Mouse (Mus musculus) G1E (cell line): ENCODE results near the gene Gba2. TPM values are rescaled to one million over a fixed set of nuclear protein-coding genes. Genes with fewer than 3 reads are reported as not detected.

Experiments used
- ATAC-seq: 2 replicates; pipeline ENCODE4 v1.8.0; 2016; ENCODE audit warnings: mild to moderate bottlenecking; ENCODE audit not compliant: insufficient number of reproducible peaks, poor library complexity, low FRiP score, severe bottlenecking; ENCODE audit errors: extremely low read depth
- DNase-seq: peaks from one replicate; pipeline ENCODE4 v3.0.0; 2012; ENCODE audit warnings: low spot score
- H3K27me3 ChIP-seq: 2 replicates; pipeline ENCODE4 v1.6.1; 2012; ENCODE audit warnings: mild to moderate bottlenecking, low read length, inconsistent platforms; ENCODE audit not compliant: insufficient read depth
- H3K36me3 ChIP-seq: replicated peaks from 2 replicates; pipeline ENCODE3; 2012; ENCODE audit warnings: mild to moderate bottlenecking, inconsistent platforms
- H3K4me1 ChIP-seq: 2 replicates; pipeline ENCODE4 v1.6.1; 2012; ENCODE audit warnings: low read depth, low read length, inconsistent platforms, mixed read lengths; ENCODE audit not compliant: insufficient read depth
- H3K4me3 ChIP-seq: 2 replicates; pipeline ENCODE4 v1.5.1; 2012; ENCODE audit warnings: low read depth, mild to moderate bottlenecking, inconsistent platforms, low read length, moderate library complexity, mixed read lengths
- H3K9me3 ChIP-seq: replicated peaks from 2 replicates; pipeline ENCODE4 v1.6.1; 2012; ENCODE audit warnings: inconsistent platforms
- CTCF ChIP-seq: IDR thresholded peaks from 2 replicates; pipeline ENCODE4 v1.5.1; 2012; ENCODE audit warnings: low read depth, low read length, inconsistent platforms, mixed read lengths
- GATA1 ChIP-seq: IDR thresholded peaks from 2 replicates; pipeline ENCODE4 v1.6.1; 2012; ENCODE audit warnings: borderline replicate concordance, low read length, inconsistent platforms, mixed read lengths
- GATA2 ChIP-seq: IDR thresholded peaks from 2 replicates; pipeline ENCODE4 v1.6.1; 2012; ENCODE audit warnings: low read depth, low read length, inconsistent platforms, borderline replicate concordance
- POLR2AphosphoS5 ChIP-seq: IDR thresholded peaks from 2 replicates; pipeline ENCODE4 v1.6.1; 2012; ENCODE audit warnings: low read depth, low read length, inconsistent platforms; ENCODE audit not compliant: insufficient replicate concordance
- TAL1 ChIP-seq: conservative IDR thresholded peaks from 2 replicates; pipeline ENCODE4 v1.6.1; 2012; ENCODE audit warnings: low read depth, low read length, inconsistent platforms, mixed read lengths
- polyA plus RNA-seq: library from polyadenylated mRNA; stranded (reverse); fragments of >175 nt; gene quantifications from 2 replicates; pipeline ENCODE4 v1.2.3, GENCODE M21; 2012
- total RNA-seq, 2 experiments: library from RNA; stranded (forward) in 1 of 2; stranded (reverse) in 1 of 2; fragments of 200-1000 nt in 1 of 2; fragments of >200 nt in 1 of 2; fragmentation: Nextera tagmentation in 1 of 2; gene quantifications; 2 replicates each; pipeline ENCODE4 v1.2.3; 2014 to 2017

Gene Gba2
- total and polyA plus RNA-seq, 3 experiments = 12.6 to 21.4 (median 18.3) TPM

DNA sequence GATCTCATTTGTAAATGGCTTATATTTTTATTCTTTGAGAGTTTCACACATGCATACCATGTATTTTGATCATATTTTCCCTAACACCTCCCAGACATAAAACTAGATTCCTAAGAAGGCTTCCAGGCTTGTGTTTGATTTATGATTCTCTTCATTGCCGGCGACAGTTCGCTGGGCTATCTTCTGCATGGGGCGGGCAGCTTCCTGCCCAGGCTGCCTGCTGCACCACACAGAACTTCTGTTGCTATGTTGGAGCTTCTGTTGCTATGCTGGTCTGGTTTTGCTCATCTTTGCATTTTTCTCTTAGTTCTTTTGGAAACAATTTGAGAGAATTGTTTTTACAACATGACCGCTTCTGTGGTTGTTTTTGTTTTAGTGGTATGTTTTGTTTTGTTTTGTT, 12.9 kb upstream of the Gba2 start:
- H3K27me3 ChIP-seq = no peaks in the 10 kb centered on the region
- peaks cover 10% of the 10 kb centered on the region for H3K36me3 ChIP-seq
- H3K4me1 ChIP-seq = peaks cover 10% of the 10 kb centered on the region
- no peak overlapping the region for H3K4me3 ChIP-seq
- DNase-seq (no peak), ATAC-seq (no peak)
- H3K9me3 ChIP-seq = no peaks in the 10 kb centered on the region
- TF ChIP-seq TAL1 (no peak), GATA2 (no peak), POLR2AphosphoS5 (no peak)

- H3K4me1 ChIP-seq = peaks cover 22% of the 10 kb centered on the region
- no peak overlapping the region for H3K4me3 ChIP-seq
- ATAC-seq (no peak), DNase-seq (no peak)
- H3K9me3 ChIP-seq = no peaks in the 10 kb centered on the region
- TF ChIP-seq POLR2AphosphoS5 = 0 out of 2 replicates have a peak, but pooled peaks have one; percentile 23
- no peak for TF ChIP-seq CTCF
- no peaks in the 10 kb centered on the region for H3K27me3 ChIP-seq
- peaks cover 47% of the 10 kb centered on the region for H3K36me3 ChIP-seq
Observed at GRCm38 (mm10) chr4:43587681-43588080, 9.0 kb upstream of the Gba2 start.

DNA sequence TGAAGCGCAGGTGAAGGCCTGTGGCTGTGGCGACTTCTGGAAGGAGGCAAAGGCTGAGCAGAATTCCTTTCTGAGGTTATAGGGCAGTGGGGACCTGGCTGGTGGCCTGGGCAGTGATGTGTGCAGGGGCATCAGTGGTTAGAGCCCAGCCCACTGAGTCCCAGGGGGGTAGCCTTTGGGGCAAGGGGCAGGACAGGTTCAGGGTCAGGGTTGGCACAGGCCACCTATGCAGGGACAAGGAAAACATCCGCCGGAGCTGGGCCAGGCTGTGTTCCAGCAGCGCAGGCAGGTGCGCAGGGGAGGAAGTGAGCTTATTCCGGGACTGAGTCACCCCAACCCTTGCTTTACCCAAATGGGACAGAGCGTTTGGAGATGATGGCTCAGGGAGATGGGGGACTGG, 7.7 kb upstream of the Gba2 start:
- TF ChIP-seq TAL1 = no peak
- no peak for TF ChIP-seq GATA2
- TF ChIP-seq GATA1 = no peak
- TF ChIP-seq CTCF = no peak
- TF ChIP-seq POLR2AphosphoS5 = no peak
- DNase-seq (no peak), ATAC-seq (no peak)
- Histone ChIP-seq H3K4me3 (no peak overlapping the region), H3K4me1 (peaks cover 34% of the 10 kb centered on the region), H3K36me3 (peaks cover 60% of the 10 kb centered on the region), H3K27me3 (no peaks in the 10 kb centered on the region), H3K9me3 (no peaks in the 10 kb centered on the region)

GRCm38 (mm10) chr4:43585682-43586081, 7.0 kb upstream of the Gba2 start:
- ATAC-seq (no peak), DNase-seq (no peak)
- TF ChIP-seq GATA1 = no peak
- TF ChIP-seq TAL1 = no peak
- no peak for TF ChIP-seq GATA2
- TF ChIP-seq POLR2AphosphoS5 = no peak
- no peak for TF ChIP-seq CTCF
- H3K27me3 ChIP-seq = no peaks in the 10 kb centered on the region
- peaks cover 39% of the 10 kb centered on the region for H3K4me1 ChIP-seq
- peaks cover 67% of the 10 kb centered on the region for H3K36me3 ChIP-seq
- H3K4me3 ChIP-seq = no peak overlapping the region
- H3K9me3 ChIP-seq = no peaks in the 10 kb centered on the region

- TF ChIP-seq GATA2 = no peak
- TF ChIP-seq POLR2AphosphoS5 = no peak
- no peak for TF ChIP-seq GATA1
- TF ChIP-seq TAL1 = no peak
- no peak for TF ChIP-seq CTCF
- H3K9me3 ChIP-seq = no peaks in the 10 kb centered on the region
- ATAC-seq = no peak
- no peaks in the 10 kb centered on the region for H3K27me3 ChIP-seq
- no peak for DNase-seq
- peaks cover 77% of the 10 kb centered on the region for H3K36me3 ChIP-seq
- no peak within 1 kb of the TSS for H3K4me3 ChIP-seq
- H3K4me1 ChIP-seq = peaks cover 48% of the 10 kb centered on the region
Observed at GRCm38 (mm10) chr4:43584444-43585416, 6.1 kb upstream of the Gba2 start, which contains the start of gene Msmp. Gene Msmp, minus strand, starts transcription at chr4:43584494.

GRCm38 (mm10) chr4:43583421-43583820, 4.7 kb upstream of the Gba2 start:
- no peak for TF ChIP-seq GATA2
- TF ChIP-seq POLR2AphosphoS5 = no peak
- no peak for TF ChIP-seq GATA1
- TF ChIP-seq CTCF = no peak
- TF ChIP-seq TAL1 = no peak
- Histone ChIP-seq H3K4me3 (no peak overlapping the region), H3K9me3 (no peaks in the 10 kb centered on the region), H3K4me1 (peaks cover 55% of the 10 kb centered on the region), H3K27me3 (no peaks in the 10 kb centered on the region), H3K36me3 (peaks cover 78% of the 10 kb centered on the region)
- ATAC-seq = no peak
- no peak for DNase-seq
